Mouse (Mus musculus) G1E (cell line): ENCODE measurements around the gene Smim24.

ENCODE experiments used
- CTCF ChIP-seq: IDR thresholded peaks from 2 replicates; pipeline ENCODE4 v1.5.1; 2012; ENCODE audit warnings: low read depth, low read length, inconsistent platforms, mixed read lengths
- GATA1 ChIP-seq: IDR thresholded peaks from 2 replicates; pipeline ENCODE4 v1.6.1; 2012; ENCODE audit warnings: borderline replicate concordance, low read length, inconsistent platforms, mixed read lengths
- GATA2 ChIP-seq: IDR thresholded peaks from 2 replicates; pipeline ENCODE4 v1.6.1; 2012; ENCODE audit warnings: low read depth, low read length, inconsistent platforms, borderline replicate concordance
- POLR2AphosphoS5 ChIP-seq: IDR thresholded peaks from 2 replicates; pipeline ENCODE4 v1.6.1; 2012; ENCODE audit warnings: low read depth, low read length, inconsistent platforms; ENCODE audit not compliant: insufficient replicate concordance
- TAL1 ChIP-seq: conservative IDR thresholded peaks from 2 replicates; pipeline ENCODE4 v1.6.1; 2012; ENCODE audit warnings: low read depth, low read length, inconsistent platforms, mixed read lengths

DNA sequence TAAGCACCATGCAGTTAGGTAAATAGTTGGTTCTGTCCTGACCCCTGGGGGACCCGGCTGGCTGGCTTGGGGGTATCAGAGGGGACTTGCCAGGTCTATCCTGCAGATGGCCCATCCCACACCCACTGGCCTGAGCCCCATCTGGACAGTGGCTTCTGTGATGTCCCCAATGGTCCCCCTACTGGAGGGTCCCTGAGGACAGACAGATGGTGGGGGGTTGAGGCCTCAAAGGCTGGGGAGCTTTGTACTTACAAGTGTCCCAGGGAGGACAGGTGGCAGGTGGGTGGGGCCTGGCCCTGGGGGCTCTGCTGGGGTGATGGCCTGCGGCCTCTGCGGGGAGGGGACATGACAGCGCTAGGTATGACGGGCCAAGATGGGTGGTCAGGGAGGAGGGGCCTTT, 6.4 kb downstream of the Smim24 start:
- no peak for TF ChIP-seq CTCF
- TF ChIP-seq GATA1: no peak
- no peak for TF ChIP-seq POLR2AphosphoS5
- no peak for TF ChIP-seq GATA2
- TF ChIP-seq TAL1: no peak
